Mouse (Mus musculus) frontal cortex, adult (tissue): ENCODE results near the gene Eefsec.

Experiments used
- ATAC-seq: cut with Nextera tagmentation; 2 replicates; pipeline ENCODE4 v1.9.2; 2017; ENCODE audit warnings: mild to moderate bottlenecking, moderate library complexity, mixed read lengths; ENCODE audit not compliant: low TSS enrichment

The Eefsec gene

GRCm38 (mm10) chr6:88266055-88266454 lies 180.3 kb downstream of the Eefsec start:
- no peak for ATAC-seq

DNA sequence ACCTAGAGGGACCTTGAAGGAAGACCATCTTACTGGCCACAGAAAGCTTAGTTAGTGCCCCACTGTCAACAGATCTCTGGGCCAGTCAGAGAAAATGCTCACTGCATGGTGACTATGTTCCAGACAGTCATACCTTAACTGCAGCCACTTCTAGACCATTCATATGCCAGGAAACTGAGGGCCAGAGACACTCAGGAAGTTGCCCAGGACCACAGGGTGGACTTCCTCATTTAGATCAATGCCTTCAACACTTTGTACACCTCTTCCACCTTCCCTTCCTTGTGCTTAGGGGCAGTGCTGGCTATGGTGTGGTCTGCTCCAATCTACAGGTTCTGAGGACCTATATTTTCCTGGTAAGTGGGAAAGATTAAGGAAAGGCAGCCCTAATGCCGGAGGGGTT lies 181.0 kb downstream of the Eefsec start:
- no peak for ATAC-seq

- peak; percentile 64; the same call in 1 of the 2 replicates for ATAC-seq
Observed at GRCm38 (mm10) chr6:88262160-88262559, 184.2 kb downstream of the Eefsec start.

DNA sequence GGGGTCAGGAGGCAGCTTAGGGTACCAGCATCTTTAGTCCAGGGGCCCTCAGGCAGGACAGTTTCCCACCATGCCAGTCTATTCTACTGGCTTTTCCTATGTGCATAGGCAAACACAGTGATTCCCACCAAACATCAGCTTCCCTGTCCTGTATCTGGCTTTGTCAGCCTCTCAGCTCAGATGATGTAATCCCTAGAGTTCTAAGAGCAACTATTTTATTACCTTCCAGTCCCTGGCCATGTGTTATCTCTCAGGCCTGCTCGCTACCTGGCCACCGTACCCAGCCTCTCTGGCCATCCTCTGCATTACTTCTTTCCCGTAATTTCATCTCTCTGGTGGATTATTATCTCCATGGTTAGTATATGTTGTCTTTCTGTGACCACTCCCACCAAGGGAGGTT lies 185.7 kb downstream of the Eefsec start:
- no peak for ATAC-seq

GRCm38 (mm10) chr6:88259621-88260020 lies 186.7 kb downstream of the Eefsec start:
- no peak for ATAC-seq

GRCm38 (mm10) chr6:88255435-88255834 lies 190.9 kb downstream of the Eefsec start:
- ATAC-seq: no peak

GRCm38 (mm10) chr6:88254082-88254481 lies 192.3 kb downstream of the Eefsec start:
- ATAC-seq: no peak

DNA sequence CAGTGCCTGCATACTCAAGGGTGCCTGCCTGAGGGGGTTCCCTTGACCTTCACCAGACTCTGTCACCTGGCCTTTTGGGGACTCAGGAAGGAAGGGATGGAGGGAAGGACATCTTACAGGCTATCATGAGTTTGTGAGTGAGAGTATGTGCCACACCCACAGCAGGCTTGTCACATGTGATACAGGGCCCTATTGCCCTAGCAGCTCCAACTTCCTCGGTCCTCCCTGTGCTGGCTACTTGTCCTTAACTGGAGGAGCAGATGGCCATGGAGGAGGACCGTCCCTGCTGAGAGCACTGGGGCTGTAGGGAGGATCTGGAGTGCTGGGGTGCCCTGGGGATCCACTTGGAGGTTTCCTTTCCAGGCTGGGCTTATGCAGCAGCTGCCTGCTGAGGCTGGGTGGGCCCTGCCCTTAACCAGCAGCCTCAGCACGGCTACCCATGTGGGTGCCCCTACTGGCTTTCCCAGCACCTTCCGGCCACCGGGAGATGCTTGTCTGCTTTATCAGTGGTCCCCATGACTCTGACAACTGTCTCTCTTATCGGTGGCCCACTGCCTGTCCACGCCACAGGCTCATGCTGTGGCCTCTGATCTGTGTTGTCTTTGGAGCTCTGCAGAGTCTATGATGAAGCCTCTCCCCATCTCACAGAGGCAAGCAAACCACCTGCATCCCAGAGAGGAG lies 194.4 kb downstream of the Eefsec start:
- no peak for ATAC-seq

GRCm38 (mm10) chr6:88251396-88251795 lies 194.9 kb downstream of the Eefsec start:
- ATAC-seq: no peak

DNA sequence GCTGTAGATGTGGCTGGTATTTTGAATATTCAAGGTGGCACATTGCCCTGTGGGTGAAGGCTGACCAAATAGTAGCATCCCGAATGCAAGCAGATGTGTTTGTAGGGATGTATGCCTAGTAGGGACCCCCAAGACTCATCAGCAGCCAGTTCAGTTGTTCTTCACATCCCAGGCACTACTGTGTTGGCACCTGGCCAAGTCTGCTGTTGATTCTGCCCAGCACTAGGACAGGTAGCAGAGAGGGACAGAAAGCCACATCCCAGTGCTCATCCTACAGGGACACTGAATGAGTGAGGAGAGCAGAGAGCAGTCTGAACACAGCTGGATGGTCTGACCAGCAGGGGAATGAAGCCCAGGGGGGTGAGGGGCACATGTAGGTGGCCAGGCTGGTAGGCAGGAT lies 197.1 kb downstream of the Eefsec start:
- no peak for ATAC-seq

DNA sequence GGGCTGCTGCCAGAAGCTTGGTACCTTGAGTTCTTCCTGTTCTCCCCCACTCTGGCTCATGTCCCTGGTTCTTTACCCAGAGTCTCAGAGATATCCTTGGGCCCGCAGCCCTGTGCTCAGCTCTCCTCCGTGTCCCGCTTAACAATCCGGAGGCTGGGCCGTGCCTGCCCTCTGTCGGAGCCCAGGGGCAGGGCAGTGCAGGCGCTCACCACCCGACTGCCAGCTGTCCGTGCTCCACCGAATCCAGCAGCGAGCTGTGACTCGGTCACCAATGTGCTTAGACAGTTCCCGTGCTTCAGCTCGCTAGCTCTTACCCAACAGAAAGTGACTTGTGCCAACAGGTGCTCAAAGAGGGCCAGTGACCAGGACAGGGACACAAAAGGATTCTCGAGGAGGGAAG lies 203.7 kb downstream of the Eefsec start:
- peak; percentile 76 for ATAC-seq

- ATAC-seq: no peak
Observed at GRCm38 (mm10) chr6:88236513-88236912, 209.8 kb downstream of the Eefsec start.

- no peak for ATAC-seq
Observed at GRCm38 (mm10) chr6:88235983-88236382, 210.4 kb downstream of the Eefsec start.

DNA sequence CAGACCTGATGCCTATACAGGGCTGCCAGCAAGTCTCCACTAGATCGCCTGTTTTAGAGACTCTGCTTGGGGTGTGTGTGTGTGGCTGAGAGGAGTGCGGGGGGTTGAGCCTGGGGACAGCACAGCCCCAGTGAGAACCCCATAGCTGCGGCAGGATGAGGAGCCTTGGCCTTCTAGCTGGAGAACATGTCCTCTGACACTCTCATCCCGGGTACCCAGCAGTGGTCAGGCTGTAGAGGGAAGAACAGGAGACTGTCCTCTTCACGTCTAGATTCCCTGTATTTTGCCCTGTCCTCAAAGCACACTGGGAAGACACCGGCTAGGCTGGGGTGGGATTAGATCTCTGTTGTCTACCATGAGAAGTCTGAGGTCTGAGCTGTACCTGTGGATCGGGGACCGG lies 210.9 kb downstream of the Eefsec start:
- no peak for ATAC-seq

GRCm38 (mm10) chr6:88233996-88234395 lies 212.3 kb downstream of the Eefsec start:
- ATAC-seq: no peak

DNA sequence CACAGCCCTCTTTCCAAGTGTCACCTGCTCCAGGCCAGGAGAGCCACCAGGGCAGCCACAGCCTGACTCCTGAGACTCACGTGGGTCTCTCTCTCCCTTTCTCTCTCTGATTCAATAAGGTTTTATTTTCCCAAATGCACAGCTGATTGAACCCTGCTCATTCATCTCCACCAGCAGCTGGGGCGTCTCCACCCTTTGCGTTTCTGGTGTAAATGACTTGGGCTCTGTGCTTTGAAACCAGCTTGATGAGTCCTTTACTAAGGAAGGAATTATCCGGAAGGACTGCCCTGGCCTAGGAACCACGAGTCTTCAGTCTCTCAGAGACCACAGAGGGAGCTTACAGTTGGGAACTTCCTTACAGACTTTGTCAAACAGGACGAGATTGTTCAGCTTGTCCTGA lies 214.1 kb downstream of the Eefsec start:
- no peak for ATAC-seq

GRCm38 (mm10) chr6:88231821-88232220 lies 214.5 kb downstream of the Eefsec start:
- no peak for ATAC-seq

DNA sequence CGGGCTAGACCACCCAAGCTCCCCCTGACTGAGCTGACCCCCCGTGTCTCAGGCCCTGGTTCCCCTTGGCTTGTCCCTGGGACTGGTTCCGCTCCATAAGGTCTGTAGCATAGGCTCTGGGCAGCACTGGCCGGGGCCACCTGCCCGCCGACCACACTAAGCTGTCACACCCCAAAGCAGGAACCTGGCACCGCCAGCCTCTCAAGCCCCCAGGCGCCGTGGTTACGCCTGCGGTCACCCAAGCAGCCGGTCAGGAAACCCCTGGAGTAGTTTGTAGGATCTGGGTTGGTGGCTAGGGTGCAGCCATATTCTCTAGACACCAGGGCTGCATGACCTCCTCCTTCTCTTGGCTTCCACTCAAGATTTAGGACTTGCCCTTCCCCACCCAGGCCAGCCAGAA lies 217.1 kb downstream of the Eefsec start:
- no peak for ATAC-seq

GRCm38 (mm10) chr6:88227537-88227936 lies 218.8 kb downstream of the Eefsec start:
- ATAC-seq: no peak

- no peak for ATAC-seq
Observed at GRCm38 (mm10) chr6:88226570-88226994, 219.8 kb downstream of the Eefsec start.

- ATAC-seq: no peak
Observed at GRCm38 (mm10) chr6:88221968-88222367, 224.4 kb downstream of the Eefsec start, which contains the start of gene Dnajb8. Gene Dnajb8 (plus strand): TSS chr6:88222268.

GRCm38 (mm10) chr6:88219094-88219493 lies 227.2 kb downstream of the Eefsec start:
- no peak for ATAC-seq

DNA sequence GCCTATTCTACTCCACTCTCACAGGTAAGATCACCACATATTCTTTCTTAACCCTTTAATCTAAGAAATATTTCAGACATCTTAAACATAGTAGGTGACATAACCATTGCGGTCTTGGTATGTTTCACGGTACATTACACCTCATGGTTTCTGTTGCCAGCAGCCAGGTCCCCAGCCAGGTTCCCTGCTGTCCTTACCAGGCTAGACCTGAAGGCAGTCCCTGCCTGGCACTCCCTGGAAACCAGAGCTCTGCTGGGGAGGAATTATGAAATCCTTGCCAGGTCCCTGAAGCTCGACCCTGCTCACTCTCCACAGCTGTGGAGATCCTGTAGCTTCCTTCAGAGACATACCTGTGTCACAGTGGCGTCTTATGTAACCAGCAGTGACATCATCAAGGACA lies 230.1 kb downstream of the Eefsec start:
- no peak for ATAC-seq

DNA sequence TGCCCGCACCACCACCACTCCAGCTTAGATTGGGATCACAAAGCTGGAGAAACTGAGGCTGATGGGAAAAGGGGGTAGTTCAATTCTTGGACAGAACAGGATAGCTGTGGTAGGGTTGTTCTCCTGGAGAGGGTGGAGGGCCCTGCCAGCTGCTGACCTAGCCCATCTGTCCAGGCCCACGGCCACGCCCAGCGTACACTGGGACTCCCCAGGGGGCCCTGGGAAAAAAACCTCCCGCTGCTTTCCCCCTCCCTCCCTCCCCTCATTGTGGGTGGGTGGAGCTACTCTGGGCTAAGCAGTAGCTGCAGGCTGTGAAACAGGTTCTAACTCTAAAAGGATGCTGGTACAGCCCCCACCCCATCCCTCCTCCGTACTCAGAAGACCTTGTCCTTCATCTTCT lies 230.5 kb downstream of the Eefsec start:
- ATAC-seq: no peak
